Mouse (Mus musculus): ENCODE measurements around the gene Rinl. TPM values are rescaled to one million over a fixed set of nuclear protein-coding genes. Genes with fewer than 3 reads are reported as not detected.
A peak's percentile ranks its signal among the peaks of the same experiment; 100 is the strongest.

The Rinl gene
- total RNA-seq, 1 experiment from 2014 or later: 40.5 TPM

DNA sequence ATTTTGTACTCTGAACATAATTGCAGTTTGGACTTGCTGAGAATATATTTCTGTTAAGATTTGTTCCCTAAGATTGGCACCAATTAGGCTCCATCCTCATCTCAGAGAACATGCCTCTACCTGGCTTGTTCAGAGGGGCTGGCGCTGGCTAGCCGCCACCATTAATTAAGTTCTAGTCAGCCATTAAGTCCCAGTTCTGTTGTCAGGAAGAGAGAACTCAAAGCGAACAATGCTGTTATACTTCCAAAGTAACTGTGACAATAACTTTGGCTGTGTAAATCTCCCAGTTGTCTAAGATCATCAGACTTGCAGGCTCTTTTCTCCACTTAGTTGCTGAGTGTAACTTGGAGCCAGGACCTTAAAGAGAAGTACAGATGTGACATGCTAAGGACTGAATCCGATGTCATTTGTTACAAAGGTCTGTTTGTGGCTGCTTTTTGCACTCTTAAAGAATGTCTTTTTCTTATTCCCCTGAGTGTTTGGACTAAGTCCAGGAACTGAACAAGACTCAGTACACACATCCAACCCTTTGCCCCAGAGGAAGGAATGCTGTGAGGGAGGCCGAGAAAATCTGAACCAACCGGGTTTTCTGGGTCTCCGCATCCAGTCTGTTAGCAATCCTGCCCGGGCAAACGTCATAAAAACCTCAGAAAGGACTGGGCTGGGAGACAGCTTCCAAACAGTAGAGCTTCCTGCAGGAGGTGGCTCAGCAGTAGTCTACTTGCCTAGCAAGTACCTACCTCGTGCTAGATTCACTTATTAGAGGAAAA is 13.3 kb downstream of the Rinl start:
- peak in 1 of 2 experiments; percentile 18; a peak in 1 of 4 replicates for ATAC-seq (replicated peaks in 1 of 2; ENCODE audit: insufficient read depth in 1 of 2, low FRiP score in 2 of 2, low TSS enrichment in 1 of 2, low read depth in 1 of 2, poor library complexity in 2 of 2, severe bottlenecking in 2 of 2)

DNA sequence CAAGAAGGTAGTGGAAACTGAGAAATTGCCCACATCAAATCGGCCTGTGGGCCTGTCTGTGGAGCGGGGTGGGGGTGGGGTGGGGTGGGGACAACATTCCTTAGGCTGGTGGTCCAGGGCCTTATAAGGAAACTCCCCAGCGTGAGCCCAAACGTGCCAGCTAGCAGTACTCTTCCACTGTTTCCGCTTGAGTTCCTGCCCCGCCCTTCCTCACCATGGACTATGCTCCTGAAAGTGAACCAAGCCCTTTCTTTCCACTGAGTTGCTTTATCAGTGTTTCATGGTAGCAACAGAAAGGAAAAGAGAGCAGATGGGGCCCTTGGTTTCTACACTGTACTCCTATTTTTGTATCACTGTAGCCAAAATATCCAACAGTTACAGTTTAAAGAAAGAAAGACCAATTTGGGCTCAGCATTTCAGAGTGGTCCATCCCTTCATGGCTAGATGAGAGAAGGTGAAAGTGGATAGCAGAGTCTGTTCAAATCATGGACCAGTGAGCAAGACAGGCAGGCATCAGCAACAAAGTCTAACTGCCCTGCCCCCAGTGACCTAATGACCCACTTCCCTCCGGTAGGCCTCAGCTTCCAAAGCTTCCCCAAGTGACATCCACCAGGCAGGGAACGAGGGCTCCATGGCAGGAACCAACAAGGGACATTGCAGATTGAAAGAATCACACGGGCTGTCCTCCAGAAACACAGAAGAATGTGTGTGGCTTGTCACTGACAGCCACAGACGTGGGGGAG is 14.2 kb downstream of the Rinl start:
- peak in 1 of 2 experiments; percentile 19; a peak in 1 of 4 replicates for ATAC-seq (replicated peaks in 1 of 2; ENCODE audit: insufficient read depth in 1 of 2, low FRiP score in 2 of 2, low TSS enrichment in 1 of 2, low read depth in 1 of 2, poor library complexity in 2 of 2, severe bottlenecking in 2 of 2)

DNA sequence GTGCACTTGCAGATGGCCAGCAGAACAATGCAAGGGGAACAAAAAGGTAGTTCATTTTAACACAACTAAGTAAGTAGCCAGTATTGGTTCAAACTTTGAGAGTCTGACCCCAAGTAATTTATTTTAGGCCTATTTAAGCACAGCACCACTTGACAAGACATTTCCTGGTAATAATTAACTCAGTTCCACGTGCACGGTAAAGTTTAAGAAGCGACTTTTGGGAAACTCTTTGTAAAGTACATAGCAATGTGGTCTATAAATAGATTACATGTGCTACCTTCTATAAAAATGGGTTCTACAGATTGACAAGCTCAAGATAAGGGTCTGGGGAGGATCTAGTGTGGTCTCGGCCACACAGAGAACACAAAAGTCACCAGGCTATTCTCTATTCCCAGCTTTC is 15.0 kb downstream of the Rinl start:
- no peak for ATAC-seq (replicated peaks in 1 of 2; ENCODE audit: insufficient read depth in 1 of 2, low FRiP score in 2 of 2, low TSS enrichment in 1 of 2, low read depth in 1 of 2, poor library complexity in 2 of 2, severe bottlenecking in 2 of 2)

GRCm38 (mm10) chr7:28806869-28807268 is 18.1 kb downstream of the Rinl start:
- ATAC-seq (replicated peaks in 1 of 2; ENCODE audit: insufficient read depth in 1 of 2, low FRiP score in 2 of 2, low TSS enrichment in 1 of 2, low read depth in 1 of 2, poor library complexity in 2 of 2, severe bottlenecking in 2 of 2): no peak

- ATAC-seq (replicated peaks in 1 of 2; ENCODE audit: insufficient read depth in 1 of 2, low FRiP score in 2 of 2, low TSS enrichment in 1 of 2, low read depth in 1 of 2, poor library complexity in 2 of 2, severe bottlenecking in 2 of 2): no peak
Measured at GRCm38 (mm10) chr7:28807641-28808220, 19.0 kb downstream of the Rinl start.

DNA sequence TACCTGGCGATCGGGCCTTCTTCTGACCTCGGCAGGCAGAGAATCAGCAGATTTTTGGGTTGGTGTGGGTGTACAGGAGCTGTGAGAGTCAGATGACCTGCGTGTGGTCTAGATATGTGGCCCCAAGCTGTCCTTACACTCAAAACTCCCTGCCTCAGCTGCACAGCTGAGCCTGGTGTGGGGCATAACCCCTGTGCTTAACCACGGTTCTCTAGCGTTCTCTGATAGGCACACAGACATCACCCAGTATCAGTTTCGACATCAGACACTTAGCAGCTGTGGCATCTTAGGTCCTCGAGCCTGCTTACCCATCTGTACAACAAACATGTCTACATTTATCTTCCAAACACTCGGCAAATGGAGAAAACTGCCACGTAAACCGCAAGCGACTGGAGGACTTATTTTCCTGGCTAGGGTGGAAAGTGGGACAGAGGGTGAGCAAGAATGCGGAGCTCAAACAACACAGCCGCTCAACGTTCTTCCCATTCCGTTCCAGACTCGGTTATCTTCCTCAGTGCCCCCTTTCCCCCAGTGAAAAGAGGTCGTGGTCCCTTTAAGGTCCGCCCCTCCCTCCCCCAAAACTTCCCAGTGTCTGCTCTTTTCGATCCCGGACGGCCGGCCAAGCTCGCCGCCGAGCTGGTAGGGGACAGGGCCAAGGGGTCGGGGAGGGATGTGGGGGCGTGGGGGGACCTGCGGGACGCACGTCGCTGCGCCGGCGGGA is 19.6 kb downstream of the Rinl start, which contains the start of gene Hnrnpl:
TSS of gene Hnrnpl (plus strand) at position 321 of the 721 bp plus-strand sequence.
- ATAC-seq (replicated peaks in 1 of 2; ENCODE audit: insufficient read depth in 1 of 2, low FRiP score in 2 of 2, low TSS enrichment in 1 of 2, low read depth in 1 of 2, poor library complexity in 2 of 2, severe bottlenecking in 2 of 2): no peak

DNA sequence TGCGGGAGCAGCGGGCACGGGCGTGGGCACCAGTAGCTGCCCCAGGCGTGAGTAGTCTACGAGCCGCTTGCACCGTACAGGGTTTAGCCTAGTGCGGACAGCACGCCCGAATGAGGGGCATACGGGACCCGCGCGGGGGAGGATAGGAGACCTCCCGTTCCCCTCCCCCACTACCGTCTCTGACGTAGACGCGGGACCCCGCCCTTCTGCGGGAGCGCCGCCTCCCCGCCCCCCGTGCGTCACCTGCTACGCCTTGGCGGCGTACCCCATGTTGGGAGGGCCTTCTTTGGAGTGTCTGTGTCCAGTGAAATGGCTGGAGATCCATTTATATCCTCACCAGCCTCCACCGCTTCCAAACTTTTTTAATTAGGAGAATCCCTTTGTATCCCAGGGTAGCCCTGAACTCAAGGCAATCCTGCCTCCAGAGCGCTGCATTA is 20.2 kb downstream of the Rinl start:
- ATAC-seq (replicated peaks in 1 of 2; ENCODE audit: insufficient read depth in 1 of 2, low FRiP score in 2 of 2, low TSS enrichment in 1 of 2, low read depth in 1 of 2, poor library complexity in 2 of 2, severe bottlenecking in 2 of 2): peak; percentile 48 to 53

DNA sequence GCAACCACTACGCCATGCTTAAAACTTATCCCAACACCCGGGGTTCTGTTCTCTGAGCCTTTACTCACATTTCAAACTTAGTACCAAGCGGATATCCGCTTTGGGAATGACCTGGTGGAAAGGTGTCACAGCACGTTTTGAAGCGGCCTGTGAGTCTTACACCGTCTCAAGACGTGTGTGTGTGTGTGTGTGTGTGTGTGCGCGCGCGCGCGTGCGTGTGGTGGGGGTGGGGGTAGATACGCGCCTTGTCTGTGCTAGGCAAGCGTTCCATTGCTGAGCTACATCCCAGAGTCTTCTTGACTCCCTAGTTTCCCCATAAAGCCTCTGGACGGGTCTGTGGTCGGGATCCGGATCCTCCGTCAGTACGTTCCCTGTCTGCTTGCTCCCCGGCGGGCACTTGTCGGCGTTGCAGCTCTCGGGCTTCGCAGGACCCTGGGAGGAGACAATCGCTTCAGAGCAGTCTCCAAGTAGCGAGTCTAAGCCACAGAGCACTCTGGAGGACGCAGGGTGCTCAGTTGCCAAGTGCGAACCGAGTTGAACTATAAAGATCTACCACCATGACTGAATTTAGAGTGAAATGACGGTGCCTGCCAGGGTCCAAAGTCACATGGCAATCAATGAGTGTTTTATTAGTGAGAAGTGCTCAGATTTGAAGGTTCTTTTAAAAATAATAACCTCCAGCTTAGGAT is 20.8 kb downstream of the Rinl start:
- peak; percentile 4 to 8; a peak in 2 of 4 replicates for ATAC-seq (replicated peaks in 1 of 2; ENCODE audit: insufficient read depth in 1 of 2, low FRiP score in 2 of 2, low TSS enrichment in 1 of 2, low read depth in 1 of 2, poor library complexity in 2 of 2, severe bottlenecking in 2 of 2)

GRCm38 (mm10) chr7:28810107-28811066 is 21.6 kb downstream of the Rinl start:
- ATAC-seq (replicated peaks in 1 of 2; ENCODE audit: insufficient read depth in 1 of 2, low FRiP score in 2 of 2, low TSS enrichment in 1 of 2, low read depth in 1 of 2, poor library complexity in 2 of 2, severe bottlenecking in 2 of 2): peak; percentile 71 to 73

- peak in 1 of 2 experiments; percentile 21; a peak in 3 of 4 replicates for ATAC-seq (replicated peaks in 1 of 2; ENCODE audit: insufficient read depth in 1 of 2, low FRiP score in 2 of 2, low TSS enrichment in 1 of 2, low read depth in 1 of 2, poor library complexity in 2 of 2, severe bottlenecking in 2 of 2)
Measured at GRCm38 (mm10) chr7:28811228-28811627, 22.5 kb downstream of the Rinl start.

DNA sequence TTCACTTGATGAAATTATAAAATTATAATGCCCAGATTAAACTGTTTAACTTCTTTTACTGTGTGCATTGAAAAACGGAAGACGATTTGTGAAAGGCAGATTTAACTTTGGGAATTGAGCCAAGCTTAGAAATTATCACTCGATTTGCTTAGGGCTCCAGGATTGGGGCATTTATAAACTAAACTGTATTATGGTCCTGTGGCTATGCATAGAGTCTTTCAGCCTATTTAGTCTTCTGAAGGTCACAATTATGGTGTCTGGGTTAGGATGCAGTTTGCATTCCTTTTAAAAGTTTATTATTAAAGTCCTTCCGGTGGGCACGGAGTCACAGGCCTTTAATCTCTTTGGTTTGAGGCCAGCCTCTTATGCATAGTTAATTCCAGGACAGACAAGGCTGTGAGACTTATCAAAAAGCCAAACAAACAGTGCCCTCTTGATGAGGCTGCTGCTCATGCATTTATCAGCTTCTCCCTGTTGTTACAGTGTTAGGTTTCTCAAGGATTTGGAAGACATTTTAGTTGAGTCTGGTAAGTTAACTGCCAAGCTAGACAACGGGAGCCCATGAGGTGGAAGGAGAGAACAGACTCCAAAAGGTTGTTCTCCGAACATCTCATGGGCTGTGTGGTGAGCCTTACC is 23.0 kb downstream of the Rinl start:
- no peak for ATAC-seq (replicated peaks in 1 of 2; ENCODE audit: insufficient read depth in 1 of 2, low FRiP score in 2 of 2, low TSS enrichment in 1 of 2, low read depth in 1 of 2, poor library complexity in 2 of 2, severe bottlenecking in 2 of 2)

GRCm38 (mm10) chr7:28812436-28812835 is 23.7 kb downstream of the Rinl start:
- ATAC-seq (replicated peaks in 1 of 2; ENCODE audit: insufficient read depth in 1 of 2, low FRiP score in 2 of 2, low TSS enrichment in 1 of 2, low read depth in 1 of 2, poor library complexity in 2 of 2, severe bottlenecking in 2 of 2): no peak

GRCm38 (mm10) chr7:28812949-28813348 is 24.2 kb downstream of the Rinl start:
- no peak for ATAC-seq (replicated peaks in 1 of 2; ENCODE audit: insufficient read depth in 1 of 2, low FRiP score in 2 of 2, low TSS enrichment in 1 of 2, low read depth in 1 of 2, poor library complexity in 2 of 2, severe bottlenecking in 2 of 2)

DNA sequence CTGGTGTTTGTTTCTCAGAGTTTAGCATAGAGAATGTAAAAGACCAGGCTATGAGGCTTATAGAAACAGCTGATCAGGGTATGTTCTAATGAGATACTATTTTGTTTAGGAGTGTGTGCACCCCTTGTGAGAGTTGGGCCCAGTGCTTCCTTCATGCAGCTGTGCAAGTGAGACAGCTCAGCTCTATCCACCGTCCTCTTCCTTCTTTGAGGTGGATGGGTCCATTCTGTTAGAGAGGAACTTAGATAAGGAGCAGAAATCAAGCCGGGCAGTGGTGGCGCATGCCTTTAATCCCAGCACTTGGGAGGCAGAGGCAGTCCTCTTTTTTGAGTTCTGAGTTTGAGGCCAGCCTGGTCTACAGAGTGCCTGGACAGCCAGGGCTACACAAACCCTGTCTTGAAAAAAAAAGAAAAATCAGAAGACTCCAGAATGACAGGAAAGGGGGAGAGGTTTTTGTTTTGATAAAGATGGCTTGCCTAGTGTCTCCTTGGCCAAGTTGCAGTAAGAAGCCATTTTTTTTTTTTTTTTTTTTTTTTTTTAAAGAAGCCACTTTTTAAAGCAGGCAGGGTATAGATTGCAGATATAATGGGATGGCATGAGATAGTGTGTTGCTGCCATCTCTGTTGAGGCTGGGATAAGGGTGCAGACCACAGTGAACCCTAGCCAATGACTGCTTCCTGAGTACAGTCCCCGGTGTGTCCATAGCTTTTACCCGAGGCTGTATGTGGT is 25.7 kb downstream of the Rinl start:
- ATAC-seq (replicated peaks in 1 of 2; ENCODE audit: insufficient read depth in 1 of 2, low FRiP score in 2 of 2, low TSS enrichment in 1 of 2, low read depth in 1 of 2, poor library complexity in 2 of 2, severe bottlenecking in 2 of 2): no peak

DNA sequence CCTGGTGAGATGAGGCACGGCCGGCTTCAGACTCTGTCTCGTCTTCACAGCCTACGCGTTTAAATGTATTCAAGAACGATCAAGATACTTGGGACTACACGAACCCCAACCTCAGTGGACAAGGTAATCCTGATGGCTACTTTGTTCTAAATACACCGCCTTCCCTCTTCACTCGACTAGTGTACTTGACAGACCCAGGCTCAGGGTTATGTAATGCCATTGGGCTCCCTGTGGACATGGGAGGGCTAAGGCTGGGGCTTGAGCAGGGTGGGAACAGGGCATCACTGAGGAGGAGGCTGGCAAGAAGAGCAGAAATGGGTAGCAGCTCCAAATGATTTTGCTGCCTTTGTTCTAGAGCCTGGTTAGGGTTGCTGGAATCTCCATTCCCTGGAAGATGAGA is 26.5 kb downstream of the Rinl start:
- no peak for ATAC-seq (replicated peaks in 1 of 2; ENCODE audit: insufficient read depth in 1 of 2, low FRiP score in 2 of 2, low TSS enrichment in 1 of 2, low read depth in 1 of 2, poor library complexity in 2 of 2, severe bottlenecking in 2 of 2)

Measured in hematopoietic stem cell, adult 5-6 weeks (primary cell).